Mouse (Mus musculus): ENCODE data around the gene Fyn.

The Fyn gene

GRCm38 (mm10) chr10:39571011-39571410, 202.4 kb downstream of the Fyn start:
- DNase-seq (ENCODE audit: low spot score): no peak

GRCm38 (mm10) chr10:39572050-39572671, 203.5 kb downstream of the Fyn start:
- no peak for DNase-seq (ENCODE audit: low spot score)

GRCm38 (mm10) chr10:39572672-39573051, 204.0 kb downstream of the Fyn start:
- DNase-seq (ENCODE audit: low spot score): no peak

- no peak for DNase-seq (ENCODE audit: low spot score)
Observed at GRCm38 (mm10) chr10:39576466-39576865, 207.8 kb downstream of the Fyn start.

- DNase-seq (ENCODE audit: low spot score): no peak
Observed at GRCm38 (mm10) chr10:39580477-39580876, 211.8 kb downstream of the Fyn start.

GRCm38 (mm10) chr10:39582385-39582784, 213.7 kb downstream of the Fyn start:
- no peak for DNase-seq (ENCODE audit: low spot score)

GRCm38 (mm10) chr10:39583718-39584117, 215.1 kb downstream of the Fyn start:
- DNase-seq (ENCODE audit: low spot score): no peak

- no peak for DNase-seq (ENCODE audit: low spot score)
Observed at GRCm38 (mm10) chr10:39587290-39587925, 218.8 kb downstream of the Fyn start.

- DNase-seq (ENCODE audit: low spot score): no peak
Observed at GRCm38 (mm10) chr10:39587973-39588746, 219.5 kb downstream of the Fyn start.

- DNase-seq (ENCODE audit: low spot score): no peak
Observed at GRCm38 (mm10) chr10:39589765-39590546, 221.3 kb downstream of the Fyn start.

- no peak for DNase-seq (ENCODE audit: low spot score)
Observed at GRCm38 (mm10) chr10:39590629-39591028, 222.0 kb downstream of the Fyn start.

- DNase-seq (ENCODE audit: low spot score): no peak
Observed at GRCm38 (mm10) chr10:39592501-39592900, 223.8 kb downstream of the Fyn start.

- no peak for DNase-seq (ENCODE audit: low spot score)
Observed at GRCm38 (mm10) chr10:39594716-39595115, 226.1 kb downstream of the Fyn start.

GRCm38 (mm10) chr10:39595862-39596261, 227.2 kb downstream of the Fyn start:
- DNase-seq (ENCODE audit: low spot score): no peak

- DNase-seq (ENCODE audit: low spot score): no peak
Observed at GRCm38 (mm10) chr10:39597116-39597791, 228.6 kb downstream of the Fyn start.

GRCm38 (mm10) chr10:39597792-39598183, 229.1 kb downstream of the Fyn start:
- DNase-seq (ENCODE audit: low spot score): no peak

- no peak for DNase-seq (ENCODE audit: low spot score)
Observed at GRCm38 (mm10) chr10:39599601-39600000, 230.9 kb downstream of the Fyn start.

- no peak for DNase-seq (ENCODE audit: low spot score)
Observed at GRCm38 (mm10) chr10:39600115-39600514, 231.5 kb downstream of the Fyn start.

- DNase-seq (ENCODE audit: low spot score): no peak
Observed at GRCm38 (mm10) chr10:39601068-39601467, 232.4 kb downstream of the Fyn start.

GRCm38 (mm10) chr10:39606434-39606833, 237.8 kb downstream of the Fyn start:
- DNase-seq (ENCODE audit: low spot score): no peak

GRCm38 (mm10) chr10:39611234-39611633, 242.6 kb downstream of the Fyn start:
- DNase-seq (ENCODE audit: low spot score): no peak

- DNase-seq (ENCODE audit: low spot score): no peak
Observed at GRCm38 (mm10) chr10:39612131-39612530, 243.5 kb downstream of the Fyn start.
